Mouse (Mus musculus): ENCODE measurements around the gene Zfp706. TPM values are rescaled to one million over a fixed set of nuclear protein-coding genes. Genes with fewer than 3 reads are reported as not detected.
"Not testable (repeated sequence)": the region's sequence is repeated elsewhere in the genome, so short reads cannot be mapped to it uniquely, and the experiment has no call there.

Zfp706 gene
- total RNA-seq, 2 experiments from 2014 or later, result 167 to 183 TPM

DNA sequence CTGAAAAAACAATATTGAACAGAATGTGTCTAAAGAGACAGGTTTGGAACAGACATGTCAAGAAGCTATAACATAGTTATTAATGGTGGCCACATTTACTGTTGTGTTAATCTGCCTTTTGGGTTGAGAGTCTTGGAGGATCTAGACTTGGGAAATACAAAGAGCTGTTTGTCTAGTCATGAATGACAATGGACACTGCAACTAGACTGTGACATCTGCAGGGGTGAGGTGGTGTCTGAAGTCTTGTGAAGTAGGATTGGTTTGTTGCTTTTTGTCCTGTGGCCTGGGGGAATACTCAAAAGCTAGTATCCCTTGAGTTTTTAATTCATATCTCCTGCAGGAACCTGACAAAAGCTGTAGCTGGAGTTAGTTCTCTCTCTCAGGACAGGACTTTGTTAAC lies 973 bp upstream of the Zfp706 start:
- DNase-seq, result no peak

DNA sequence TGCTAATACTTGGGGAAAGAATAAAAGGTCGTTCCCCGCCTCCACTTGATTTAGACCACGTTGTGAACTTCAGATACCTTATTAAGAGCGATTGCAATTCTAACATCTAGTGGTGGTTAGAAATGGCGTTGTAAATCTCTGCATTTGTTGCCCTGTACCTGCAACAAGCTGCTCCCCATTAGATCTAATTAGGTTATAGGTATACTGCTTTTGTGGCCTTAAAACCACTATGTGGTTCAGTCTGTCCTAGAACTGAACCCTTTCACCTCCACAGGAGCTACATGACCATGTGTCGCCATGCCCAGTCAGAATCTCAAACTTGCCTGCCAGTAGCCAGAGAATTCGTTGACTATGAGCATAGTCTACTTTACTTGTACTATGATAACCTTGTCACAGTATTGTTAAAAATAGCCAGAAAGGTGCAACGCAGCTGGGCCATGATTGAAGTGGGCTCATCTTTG lies 416 bp upstream of the Zfp706 start:
- DNase-seq, result no peak

DNA sequence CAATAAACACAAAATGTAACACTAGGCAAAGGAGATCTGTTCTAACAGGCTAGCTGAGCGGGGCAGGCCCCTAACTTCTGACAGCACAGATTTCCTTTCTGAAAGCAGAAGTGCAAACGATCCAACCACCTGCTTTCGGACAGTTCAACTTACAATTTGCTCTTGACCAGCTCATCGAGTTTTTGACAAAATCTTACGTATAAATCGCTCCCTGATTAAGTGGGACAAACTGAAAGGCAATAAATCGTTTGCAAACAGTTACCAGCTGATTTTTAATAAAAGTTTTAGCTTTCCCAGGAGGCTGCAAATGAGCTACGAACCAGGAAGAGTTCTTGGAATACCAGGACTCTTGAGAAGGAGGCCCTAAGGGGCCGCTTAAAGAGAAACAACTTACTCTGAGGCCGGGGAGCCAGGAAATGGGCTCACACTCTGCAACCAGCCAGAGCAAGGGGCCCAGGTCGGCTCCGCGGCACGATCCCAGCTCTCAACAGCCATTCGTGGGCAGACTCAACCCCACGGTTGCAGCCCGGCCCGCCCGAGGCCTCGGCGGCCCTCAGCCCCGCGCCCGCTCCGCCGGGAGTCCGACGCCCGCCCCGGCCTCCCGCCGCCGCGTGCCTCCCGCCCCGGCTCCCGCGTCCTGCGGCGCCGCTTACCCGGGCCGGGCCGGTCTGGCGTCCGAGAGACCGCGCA lies 953 bp downstream of the Zfp706 start:
- DNase-seq, result peak; percentile 51

DNA sequence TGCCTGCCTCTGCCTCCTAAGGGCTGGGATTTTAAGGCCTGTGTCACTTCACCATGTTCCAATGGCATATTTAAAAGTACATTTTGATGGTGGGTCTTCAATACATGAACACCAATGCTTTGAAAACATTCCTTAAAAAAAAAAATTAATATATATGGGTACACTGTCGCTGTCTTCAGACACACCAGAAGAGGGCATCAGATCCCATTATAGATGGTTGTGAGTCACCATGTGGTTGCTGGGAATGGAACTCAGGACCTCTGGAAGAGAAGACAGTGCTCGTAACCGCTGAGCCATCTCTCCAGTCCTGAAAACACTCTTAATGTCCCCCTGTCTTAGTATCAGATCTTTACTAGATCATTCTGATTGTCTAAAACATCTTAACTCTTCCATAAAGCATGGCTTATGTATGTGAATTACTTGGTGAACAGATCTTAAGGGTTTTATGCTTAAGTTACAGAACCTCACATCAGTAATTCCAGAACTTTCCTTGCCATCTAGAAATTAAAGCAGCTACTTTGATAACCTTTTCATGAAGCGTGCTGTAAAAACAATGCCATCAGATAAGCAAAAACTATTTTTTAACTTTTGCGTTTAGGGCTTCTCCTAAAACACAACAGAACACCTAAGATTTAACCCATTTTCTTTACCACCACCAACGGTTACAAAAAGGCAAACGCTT lies 1.6 kb downstream of the Zfp706 start:
- DNase-seq, result no peak

DNA sequence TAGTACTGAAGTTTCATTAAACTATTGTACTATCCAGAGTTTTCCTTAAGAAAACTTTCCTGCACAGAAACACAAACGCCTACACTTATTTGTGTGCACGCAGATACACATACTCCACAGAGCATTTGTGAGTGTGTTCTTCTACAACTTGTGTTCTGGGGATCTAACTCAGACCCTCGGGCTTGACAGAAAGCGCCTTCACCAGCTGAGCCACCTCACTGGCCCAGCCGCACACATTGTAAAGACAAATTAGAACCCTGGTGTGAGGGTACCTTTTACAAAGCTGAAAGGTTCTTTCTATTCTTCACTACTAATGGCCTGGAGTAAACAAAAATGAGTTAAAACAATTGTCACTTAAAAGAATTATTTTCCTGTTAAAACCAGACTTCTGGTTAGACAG lies 2.7 kb downstream of the Zfp706 start:
- DNase-seq, result no peak

DNA sequence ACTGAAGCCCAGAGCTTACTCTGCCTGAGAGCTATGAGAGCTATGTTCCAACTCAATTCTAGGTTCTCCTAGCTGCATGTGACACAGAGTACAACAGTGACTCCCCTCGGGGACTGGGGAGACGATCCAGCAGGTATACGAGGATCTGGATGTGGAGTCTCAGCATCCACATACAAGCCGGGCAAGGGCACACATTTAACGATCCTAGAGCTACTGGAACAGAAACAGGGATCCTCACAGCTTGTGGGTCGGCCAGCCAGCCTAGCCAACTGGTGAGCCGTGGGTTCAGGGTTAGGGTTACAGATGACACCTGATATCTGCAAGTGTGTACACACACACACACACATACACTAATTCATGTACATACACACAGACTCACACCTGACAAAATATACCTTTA lies 5.3 kb downstream of the Zfp706 start:
- no peak for DNase-seq

DNA sequence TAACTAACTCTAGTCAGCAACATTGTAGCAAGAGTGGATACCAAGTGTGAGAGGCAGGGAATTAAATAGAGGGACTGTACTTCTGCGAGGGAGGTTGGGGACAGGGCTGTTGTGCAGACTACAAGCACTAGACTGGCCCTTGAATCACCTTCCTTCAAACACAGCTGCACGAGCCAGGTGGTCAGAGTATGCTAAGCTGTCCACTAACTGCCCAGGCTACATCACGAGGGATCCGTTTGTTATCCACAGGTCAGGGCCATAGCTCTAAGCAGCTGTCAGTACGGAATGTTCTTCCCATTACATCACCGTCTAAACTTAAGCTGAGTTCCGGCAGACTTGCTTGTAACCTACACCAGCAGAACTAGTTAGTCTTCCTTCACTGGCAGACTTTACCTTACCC lies 8.0 kb downstream of the Zfp706 start:
- DNase-seq, result not testable (repeated sequence)

DNA sequence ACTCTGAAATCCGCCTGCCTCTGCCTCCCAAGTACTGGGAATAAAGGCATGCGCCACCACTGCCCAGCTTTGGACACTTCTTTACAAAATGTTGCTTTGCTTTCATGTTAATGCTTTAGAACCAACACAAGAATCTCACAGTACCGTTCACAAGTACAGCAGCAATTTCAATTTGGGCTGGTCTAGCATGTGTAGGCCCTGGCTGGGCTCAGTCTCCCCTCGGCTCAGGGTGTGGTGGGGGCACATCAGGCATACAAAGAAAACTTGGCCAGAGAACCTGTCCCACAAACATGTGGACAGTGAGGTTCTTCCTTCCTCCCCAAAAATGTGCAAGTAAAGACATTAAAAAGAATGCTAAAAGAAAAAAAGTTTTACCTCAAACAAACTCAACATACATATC lies 12.4 kb downstream of the Zfp706 start:
- DNase-seq, result no peak

DNA sequence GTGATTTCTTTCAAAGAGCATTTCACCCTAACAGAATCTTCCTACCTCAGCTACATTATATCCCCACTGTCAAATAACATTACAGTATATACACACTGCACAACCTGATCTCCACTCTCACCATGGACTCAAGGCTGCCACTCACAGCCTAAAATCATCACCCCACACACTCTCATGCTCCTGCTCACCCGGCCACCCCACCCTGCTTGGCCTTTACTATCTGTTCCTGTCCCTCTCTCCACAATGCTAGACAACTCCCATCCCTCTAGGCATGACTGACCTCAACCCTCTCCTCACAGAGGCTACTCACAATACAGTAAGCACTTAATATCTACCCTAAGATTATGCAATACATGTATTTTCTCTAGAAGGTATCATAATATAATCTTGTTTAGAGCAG lies 12.9 kb downstream of the Zfp706 start:
- DNase-seq, result no peak

DNA sequence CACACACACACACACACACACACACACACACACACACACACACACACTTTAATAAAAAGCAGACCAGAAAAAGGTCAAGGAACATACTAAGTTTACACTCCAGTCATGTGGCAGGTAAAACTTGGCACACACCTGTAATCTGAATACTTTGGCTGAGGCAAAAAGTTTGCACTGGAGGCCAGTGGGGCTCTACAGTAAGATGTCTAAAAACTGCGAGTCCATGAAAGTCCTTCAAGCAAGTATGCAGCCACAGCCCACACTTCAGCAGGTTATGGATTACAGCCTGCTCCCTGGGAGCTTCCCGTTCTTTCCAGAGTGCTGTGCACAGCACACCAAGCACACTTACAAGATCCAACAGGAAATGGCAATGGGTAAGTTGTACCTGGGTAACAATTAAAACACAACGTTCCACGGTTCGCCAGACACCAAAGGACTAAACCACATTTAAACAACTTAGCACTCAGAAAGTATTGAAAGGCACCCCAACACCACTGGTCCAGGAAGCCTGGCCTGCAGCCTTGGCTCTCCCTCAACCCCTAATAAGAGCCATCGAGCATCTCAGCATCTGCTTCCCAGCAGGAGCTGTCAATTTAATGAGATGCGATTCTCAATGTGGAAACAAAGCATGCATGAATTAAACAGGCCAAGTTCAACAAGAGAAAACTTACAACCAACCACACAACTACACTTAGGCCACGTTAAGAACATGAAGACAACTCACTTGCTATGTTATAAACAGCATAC lies 14.0 kb downstream of the Zfp706 start:
- DNase-seq, result no peak

DNA sequence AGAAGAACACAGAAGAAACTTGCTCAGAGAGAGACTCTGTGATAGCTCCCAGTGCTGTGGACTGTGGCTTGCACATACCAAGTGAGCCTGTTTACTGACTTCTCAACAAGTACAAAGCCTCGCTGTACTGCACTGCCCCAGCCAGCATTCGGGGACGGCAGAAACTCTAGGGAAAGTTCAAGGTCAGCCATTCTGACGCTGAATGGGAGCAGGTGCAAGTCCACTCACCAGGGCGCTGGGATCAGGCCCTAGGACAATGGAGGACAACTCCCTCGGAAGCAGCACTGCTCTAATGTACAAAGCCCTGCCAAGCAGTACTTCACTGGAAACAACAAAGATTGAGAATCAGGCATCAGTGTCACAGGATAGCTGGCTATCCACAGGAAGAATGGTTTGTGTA lies 16.2 kb downstream of the Zfp706 start:
- no peak for DNase-seq

DNA sequence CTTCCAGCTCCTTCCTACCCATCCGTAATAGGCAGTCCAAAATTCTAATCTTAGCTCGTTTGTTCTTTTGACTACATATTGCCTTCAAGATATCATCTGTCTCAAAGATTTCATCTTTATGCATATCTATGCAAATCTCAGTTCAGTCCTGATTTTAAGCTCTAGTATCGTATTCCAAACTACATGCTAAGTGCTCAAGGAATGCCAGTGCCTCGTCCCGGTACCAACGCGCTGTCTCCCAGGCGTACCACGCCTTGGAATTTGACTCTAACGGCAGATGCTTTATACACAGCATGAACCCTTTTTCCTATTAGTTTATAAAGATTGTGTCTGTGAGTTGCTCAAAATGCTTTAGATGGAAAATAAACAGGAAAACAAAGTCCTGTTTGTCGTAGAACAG lies 17.7 kb downstream of the Zfp706 start:
- DNase-seq, result no peak

DNA sequence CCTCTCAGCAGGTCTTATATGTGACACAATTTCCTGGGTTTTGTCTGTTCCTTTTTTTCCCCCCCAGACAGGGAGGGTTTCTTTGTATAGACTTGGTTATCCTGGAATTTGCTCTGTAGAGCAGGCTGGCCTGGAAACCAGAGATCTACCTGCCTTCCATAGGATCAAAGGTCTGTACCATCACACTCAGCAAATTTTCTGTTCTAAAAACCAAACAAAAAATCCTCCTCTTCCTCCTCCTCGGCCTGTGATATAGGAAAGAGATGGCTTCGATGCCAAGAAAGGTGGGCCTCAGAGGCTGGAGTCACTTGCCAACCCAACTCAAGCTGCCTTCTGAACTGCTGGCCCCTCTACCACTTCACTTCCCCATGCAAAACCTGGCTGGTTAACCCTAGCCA lies 18.9 kb downstream of the Zfp706 start:
- no peak for DNase-seq

DNA sequence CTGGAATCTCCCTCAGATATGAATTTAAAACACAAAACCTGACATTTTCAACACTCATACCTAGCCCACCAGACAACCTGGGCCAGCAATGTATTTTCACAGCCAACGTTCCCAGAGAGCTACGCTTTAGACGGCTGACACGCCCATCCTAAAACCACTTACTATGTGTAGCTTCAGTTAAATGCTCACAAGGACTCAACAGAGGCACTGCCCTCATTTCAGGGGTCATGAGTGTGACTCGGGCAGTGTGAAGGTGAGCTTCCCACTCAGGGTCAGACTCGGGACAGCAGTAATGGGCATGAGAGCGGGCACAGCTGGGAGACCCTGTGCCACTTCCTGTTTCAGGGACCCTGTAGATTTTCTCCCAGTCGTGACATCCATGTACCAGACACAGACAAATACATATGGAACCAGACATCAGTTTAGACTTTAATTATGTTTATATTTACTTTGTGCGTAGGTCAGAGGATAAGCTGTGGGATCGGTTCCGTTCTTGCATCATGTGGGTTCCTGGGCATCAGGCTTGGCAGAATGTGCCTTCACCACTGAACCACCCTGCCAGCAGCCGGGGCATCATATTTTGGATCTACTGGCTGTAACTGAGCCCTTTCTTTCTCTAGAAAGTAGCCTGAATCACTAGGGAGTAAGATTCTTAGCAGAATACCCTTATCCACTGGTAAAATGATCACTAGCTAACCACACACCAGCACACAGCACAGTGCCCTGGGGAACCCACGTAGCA lies 19.4 kb downstream of the Zfp706 start:
- DNase-seq, result no peak

DNA sequence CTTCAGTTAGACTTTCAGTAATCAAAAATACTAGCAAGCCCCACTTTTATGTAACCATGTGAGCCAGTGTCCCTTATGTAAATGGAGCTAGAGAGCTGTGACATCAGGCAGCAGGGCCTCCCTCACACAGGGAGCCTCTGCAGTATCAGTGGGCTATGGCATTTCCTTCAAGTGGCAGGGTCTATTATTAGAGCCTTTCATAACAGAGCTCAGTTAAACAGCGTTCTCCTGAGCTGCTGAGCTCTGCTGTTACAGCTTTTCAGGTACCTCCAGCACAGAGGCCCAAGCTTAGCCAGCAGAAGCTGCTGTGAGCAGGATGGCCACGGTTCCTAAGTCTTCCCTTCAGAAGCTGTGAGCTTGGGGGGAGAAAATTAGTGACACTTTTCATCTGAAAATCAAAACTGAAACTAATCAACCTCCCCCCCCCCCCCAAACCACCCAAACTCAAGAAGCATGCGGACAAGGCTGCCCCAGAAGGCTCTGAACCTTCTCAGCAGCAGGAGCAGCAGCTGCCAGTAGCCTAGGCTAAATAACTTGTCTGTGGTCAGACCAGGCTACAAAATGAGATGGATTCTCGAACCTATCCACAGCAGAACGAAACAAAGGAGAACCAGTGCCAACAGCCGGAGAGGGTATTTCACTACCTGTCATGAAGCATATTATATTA lies 20.2 kb downstream of the Zfp706 start:
- no peak for DNase-seq

DNA sequence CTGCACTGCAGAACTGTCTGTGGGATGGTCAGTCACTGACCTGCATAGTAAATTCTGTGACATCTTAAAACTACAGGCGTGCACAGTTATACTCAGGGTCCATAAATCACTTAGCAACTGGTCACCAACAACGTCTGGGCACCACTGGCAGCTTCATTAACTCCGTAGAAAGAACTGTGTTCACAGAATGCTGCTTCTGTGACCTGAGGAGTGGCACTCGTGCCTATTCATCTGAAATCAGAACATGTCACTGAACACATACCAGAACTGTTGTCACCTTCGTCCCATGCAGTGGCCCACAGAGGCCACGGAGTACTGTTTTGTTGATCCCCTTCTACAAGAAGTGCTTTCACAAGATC lies 22.0 kb downstream of the Zfp706 start:
- no peak for DNase-seq

DNA sequence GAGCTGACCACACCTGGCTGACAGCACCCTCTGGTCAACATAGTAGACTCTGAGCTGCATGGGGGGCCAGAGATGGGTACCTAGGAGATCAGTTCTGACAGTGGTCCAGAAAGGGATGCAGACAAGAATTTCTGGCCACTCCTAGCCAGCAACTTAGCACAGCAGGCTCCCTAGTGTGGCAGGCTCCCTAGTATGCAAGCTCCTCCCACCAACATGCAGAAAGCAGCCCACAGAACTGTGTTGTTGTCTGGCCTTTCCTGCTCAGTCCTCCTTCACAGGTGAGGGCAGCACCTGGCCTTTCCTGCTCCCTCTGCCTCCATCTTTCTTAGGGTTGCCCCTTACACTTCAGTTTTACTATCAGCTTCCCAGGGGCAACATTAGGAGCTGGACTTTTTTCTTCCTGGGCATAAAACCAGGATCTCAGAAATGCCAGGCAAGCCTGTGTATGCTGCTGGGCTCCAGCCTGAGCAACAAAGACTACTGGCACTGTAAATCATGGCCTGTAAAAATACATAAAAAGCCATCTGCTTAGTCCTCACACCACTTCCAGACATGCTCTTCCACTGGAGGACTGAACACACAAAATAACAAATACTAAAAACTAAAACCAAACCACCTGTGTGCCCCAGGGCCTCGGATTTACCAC lies 22.5 kb downstream of the Zfp706 start:
- no peak for DNase-seq

DNA sequence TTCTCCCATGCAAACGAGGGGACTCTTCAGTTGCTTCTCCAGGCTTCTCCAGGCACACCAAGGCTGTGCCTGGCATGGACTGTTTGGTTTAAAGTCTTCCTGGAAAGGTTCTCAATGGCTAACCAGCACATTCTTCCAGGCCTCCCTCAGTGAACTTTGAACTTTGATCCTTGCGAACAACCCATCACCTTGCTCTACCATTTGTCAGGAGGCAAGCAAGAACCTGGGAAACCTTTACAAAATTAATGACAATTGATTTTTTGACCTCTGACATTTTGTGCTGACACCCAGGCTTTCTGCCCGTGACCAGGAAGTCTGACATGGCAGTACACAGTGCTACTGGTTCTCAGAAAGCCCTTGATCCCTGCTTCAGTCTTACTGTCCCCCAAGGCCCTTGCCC lies 24.1 kb downstream of the Zfp706 start:
- no peak for DNase-seq

DNA sequence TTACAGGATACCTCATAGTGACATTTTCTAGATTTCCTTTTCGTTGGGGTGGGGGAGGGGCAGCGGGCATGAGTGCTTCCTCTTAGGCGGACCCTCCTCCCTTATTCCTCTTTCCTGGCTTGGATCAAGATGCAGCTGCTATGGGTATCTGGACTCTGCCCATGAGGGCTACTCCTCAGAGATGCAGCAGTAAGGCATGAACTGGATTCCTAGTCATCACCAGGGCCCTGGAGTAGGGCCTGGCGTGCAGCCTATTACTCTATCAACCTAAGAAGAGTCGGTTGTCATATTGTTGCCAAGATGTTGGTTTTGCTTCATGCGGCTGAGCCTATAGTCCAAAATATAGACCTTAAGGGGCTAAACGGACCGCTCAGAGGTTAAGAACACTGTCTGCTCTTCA lies 27.3 kb downstream of the Zfp706 start:
- no peak for DNase-seq

DNA sequence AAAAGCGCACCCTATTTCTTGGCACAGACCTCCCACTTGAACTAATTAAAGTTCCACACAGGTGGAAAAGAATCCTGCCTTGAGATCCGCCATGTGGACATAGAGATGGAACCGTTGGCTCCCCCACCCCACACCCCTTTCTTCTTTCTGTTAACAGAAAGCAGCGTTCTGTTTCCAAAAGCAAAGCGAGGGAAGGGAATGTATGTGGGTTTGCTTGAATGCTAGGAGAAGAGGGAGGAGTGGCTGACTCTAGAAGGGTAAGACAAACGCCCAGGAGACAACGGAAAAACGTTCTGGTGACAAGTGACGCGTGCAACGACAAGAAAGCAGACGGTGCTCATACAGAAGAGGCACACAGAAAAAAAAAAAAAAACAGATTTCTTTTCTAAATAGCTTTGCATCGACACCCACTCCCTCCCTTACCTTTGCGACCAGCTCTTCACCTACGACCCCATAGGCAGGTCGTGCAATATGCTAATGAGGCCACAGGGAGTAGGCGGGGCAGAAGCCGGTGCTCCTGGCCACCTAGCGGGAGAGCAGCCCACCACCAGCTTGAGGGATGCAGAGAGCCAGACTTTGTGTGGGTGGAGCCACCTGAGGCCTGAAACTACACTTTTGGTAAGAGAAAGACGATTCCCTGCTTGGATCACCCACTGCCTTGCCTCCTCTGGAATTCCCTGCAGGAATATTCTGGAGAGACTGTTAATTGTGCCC lies 27.9 kb downstream of the Zfp706 start:
- no peak for DNase-seq

DNA sequence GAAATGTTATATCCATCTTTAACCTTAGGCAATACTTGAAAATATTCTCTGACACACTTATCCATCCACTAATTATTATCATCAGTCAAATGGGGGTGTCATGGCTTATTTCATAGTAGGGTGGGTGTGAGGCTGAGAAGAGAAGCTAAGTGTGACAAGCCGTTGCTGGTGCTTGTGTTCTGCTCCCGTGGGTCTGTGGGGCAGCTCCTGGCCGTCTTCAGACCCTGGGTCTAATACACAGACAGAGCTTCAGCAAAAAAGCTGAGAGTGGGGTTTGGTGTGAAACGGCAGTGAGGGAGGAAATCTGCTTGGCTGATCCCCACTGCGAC lies 28.4 kb downstream of the Zfp706 start:
- DNase-seq, result no peak
